Mouse (Mus musculus) inflammation-experienced regulatory T-cells (primary cell): ENCODE results near the gene Olfr417. TPM values are rescaled to one million over a fixed set of nuclear protein-coding genes. Genes with fewer than 3 reads are reported as not detected.

Experiments
- polyA plus RNA-seq, 2 experiments: library from polyadenylated mRNA; unstranded; fragments of 100-300 nt; shearing (Covaris generic); gene quantifications; one replicate each; pipeline ENCODE4 v1.2.1; 2017

Gene Olfr417
- polyA plus RNA-seq: not detected

GRCm38 (mm10) chr1:174364882-174365451 lies at the start of gene Olfr417:
Gene Olfr417 (plus strand): TSS chr1:174365122.

GRCm38 (mm10) chr1:174330218-174330617 lies 34.7 kb upstream of the Olfr417 start, which contains the start of gene Mptx1:
Gene Mptx1 (plus strand): TSS chr1:174330518.

GRCm38 (mm10) chr1:174390746-174391145 lies 25.8 kb downstream of the Olfr417 start, which contains the start of gene Olfr248:
Gene Olfr248 (plus strand): TSS chr1:174391046.

GRCm38 (mm10) chr1:174423764-174424163 lies 58.8 kb downstream of the Olfr417 start, which contains the start of gene Olfr414:
Gene Olfr414 (plus strand): TSS chr1:174424064.

Other genes with a start within 250 kb of the Olfr417 start
- not detected for gene Olfr231, start 244.0 kb upstream of the Olfr417 start, polyA plus RNA-seq
- gene Olfr424, start 233.6 kb upstream of the Olfr417 start, polyA plus RNA-seq: under 1 TPM; 0.12 to 0.50 TPM
- gene Olfr420, start 209.5 kb upstream of the Olfr417 start, polyA plus RNA-seq: not detected
- under 1 TPM; 0.07 to 0.23 TPM for gene Spta1, start 192.3 kb upstream of the Olfr417 start, polyA plus RNA-seq
- gene Olfr419, start 113.1 kb upstream of the Olfr417 start, polyA plus RNA-seq: not detected
- gene Mptx1, start 34.6 kb upstream of the Olfr417 start, polyA plus RNA-seq: under 1 TPM in 1 of 2 experiments, not detected in 1; 0.20 TPM
- not detected for gene Olfr248, start 25.9 kb downstream of the Olfr417 start, polyA plus RNA-seq
- gene Olfr414, start 58.9 kb downstream of the Olfr417 start, polyA plus RNA-seq: under 1 TPM; 0.11 to 0.49 TPM
- gene Olfr220, start 77.0 kb downstream of the Olfr417 start, polyA plus RNA-seq: under 1 TPM; 0.10 to 0.70 TPM
- under 1 TPM in 1 of 2 experiments, not detected in 1; 0.18 TPM for gene Fmn2, start 136.7 kb downstream of the Olfr417 start, polyA plus RNA-seq